Comparison of ENCODE assay signal across 25 mouse cellular contexts in genomic region chr4:71627088-71627487, GRCm38 (mm10).
"Had no signal": no experiment of that assay in that cellular context is flagged by ENCODE, and none has a peak within 500 bp of the region (broad histone marks: within the 10 kb centered on the region; RNA-seq: fewer than 3 reads in every experiment).

No protein-coding gene starts in this region.

- H3K4me3 ChIP-seq: kidney, embryonic 15.5 days; layer of hippocampus, adult 2 months; limb, embryonic 10.5 days; limb, embryonic 13.5 days; liver, embryonic 12.5 days; liver, embryonic 15.5 days; lung, embryonic 15.5 days; megakaryocyte, embryonic 14.5 days; midbrain, embryonic 12.5 days; myocyte; neural tube, embryonic 12.5 days; neural tube, embryonic 15.5 days had no signal

- DNase-seq: kidney, adult 8-10 months; kidney, postnatal 14 days; kidney, postnatal 4 days; layer of hippocampus, adult 9-11 months; liver; lung, adult 18-20 months; lung, postnatal 10 days; lung, postnatal 36 days; thymus, adult 18-20 months; thymus, postnatal 14 days; thymus, postnatal 4 days had no signal

- H3K9ac ChIP-seq: kidney, embryonic 15.5 days; limb, embryonic 13.5 days; liver, embryonic 12.5 days; liver, embryonic 15.5 days; lung, embryonic 15.5 days; midbrain, embryonic 12.5 days; neural tube, embryonic 12.5 days; neural tube, embryonic 15.5 days had no signal

- H3K4me2 ChIP-seq: kidney, embryonic 15.5 days; limb, embryonic 13.5 days; liver, embryonic 12.5 days; liver, embryonic 15.5 days; lung, embryonic 15.5 days; midbrain, embryonic 12.5 days; neural tube, embryonic 12.5 days; neural tube, embryonic 15.5 days had no signal

- H3K4me1 ChIP-seq: kidney, embryonic 15.5 days; limb, embryonic 10.5 days; liver, embryonic 12.5 days; liver, embryonic 15.5 days; lung, embryonic 15.5 days; megakaryocyte, embryonic 14.5 days; midbrain, embryonic 12.5 days; neural tube, embryonic 15.5 days had no signal

- H3K36me3 ChIP-seq: kidney, embryonic 15.5 days; limb, embryonic 10.5 days; limb, embryonic 13.5 days; liver, embryonic 12.5 days; liver, embryonic 15.5 days; lung, embryonic 15.5 days; midbrain, embryonic 12.5 days; neural tube, embryonic 12.5 days; neural tube, embryonic 15.5 days had no signal

- H3K9me3 ChIP-seq: kidney, embryonic 15.5 days; limb, embryonic 10.5 days; limb, embryonic 13.5 days; liver, embryonic 12.5 days; liver, embryonic 15.5 days; lung, embryonic 15.5 days; midbrain, embryonic 12.5 days; neural tube, embryonic 12.5 days; neural tube, embryonic 15.5 days had no signal

- H3K27me3 ChIP-seq: kidney, embryonic 15.5 days; limb, embryonic 13.5 days; liver, embryonic 12.5 days; liver, embryonic 15.5 days; lung, embryonic 15.5 days; megakaryocyte, embryonic 14.5 days; midbrain, embryonic 12.5 days; neural tube, embryonic 12.5 days; neural tube, embryonic 15.5 days had no signal

- H3K27ac ChIP-seq: kidney, embryonic 15.5 days; layer of hippocampus, adult 2 months; limb, embryonic 10.5 days; limb, embryonic 13.5 days; liver, embryonic 12.5 days; liver, embryonic 15.5 days; lung, embryonic 15.5 days; midbrain, embryonic 12.5 days; neural tube, embryonic 12.5 days; neural tube, embryonic 15.5 days had no signal

- ATAC-seq: intestine, postnatal 0 days; liver, embryonic 12.5 days; midbrain, embryonic 16.5 days had no signal
